Mouse (Mus musculus): ENCODE results near the gene Ppcdc. TPM values are rescaled to one million over a fixed set of nuclear protein-coding genes. Genes with fewer than 3 reads are reported as not detected.

The Ppcdc gene
- polyA plus RNA-seq, 2 experiments, result 7.4 to 10.0 TPM

- Histone ChIP-seq H3K27me3 (ENCODE audit: control insufficient read depth, insufficient read depth, low read length) (no peaks in the 10 kb centered on the region), H3K4me3 (ENCODE audit: insufficient read depth in 1 of 2, low read depth in 2 of 2, low read length in 2 of 2) (no peak overlapping the region), H3K27ac (no peak overlapping the region), H3K4me1 (replicated peaks; ENCODE audit: control insufficient read depth in 2 of 2, insufficient read depth in 2 of 2, low read length in 1 of 2) (no peaks in the 10 kb centered on the region), H3K4me2 (ENCODE audit: low read depth) (no peak overlapping the region), H3K9me3 (ENCODE audit: control insufficient read depth, low read length) (no peaks in the 10 kb centered on the region), H3K9ac (replicated peaks) (no peak overlapping the region), H3K36me3 (replicated peaks; ENCODE audit: control insufficient read depth, insufficient read depth, low read depth) (no peaks in the 10 kb centered on the region)
- DNase-seq (ENCODE audit: low read depth in 3 of 3, low spot score in 3 of 3) (no peak), ATAC-seq (ENCODE audit: insufficient read depth) (no peak)
- WGBS (ENCODE audit: insufficient replicate concordance), result 55% methylated on average over 1 of the region's 1 CpGs
- no peak for TF ChIP-seq CTCF (IDR thresholded peaks at IDR 0.05; ENCODE audit: low read depth)
- TF ChIP-seq EP300 (IDR thresholded peaks at IDR 0.05; ENCODE audit: low read depth), result no peak
These were observed 47.0 kb downstream of the Ppcdc start for GRCm38 (mm10) chr9:57392892-57393291.

DNA sequence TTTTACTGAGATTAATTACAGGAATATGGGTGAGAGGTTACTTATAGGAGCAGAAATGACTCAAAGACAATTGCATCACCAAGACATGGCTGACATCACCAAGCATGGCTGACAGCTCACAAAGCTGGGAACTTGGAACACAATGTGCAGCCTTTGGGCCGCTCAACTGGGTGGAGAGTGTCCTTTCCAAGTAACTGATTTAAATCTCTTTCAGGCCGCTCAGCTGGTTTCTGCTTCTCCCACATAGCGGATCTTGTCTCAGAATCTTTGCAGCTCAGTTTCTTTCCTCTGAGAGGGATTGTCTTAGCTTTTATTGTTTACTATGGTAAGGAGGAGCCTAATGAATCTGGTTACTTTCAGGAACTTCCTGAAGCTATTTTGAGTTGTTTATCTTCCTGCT is 49.1 kb downstream of the Ppcdc start:
- no peak for TF ChIP-seq EP300 (IDR thresholded peaks at IDR 0.05; ENCODE audit: low read depth)
- no peak for TF ChIP-seq CTCF (IDR thresholded peaks at IDR 0.05; ENCODE audit: low read depth)
- 38% methylated on average over 3 of the region's 3 CpGs for WGBS (ENCODE audit: insufficient replicate concordance)
- no peak overlapping the region for H3K9ac ChIP-seq (replicated peaks)
- H3K27ac ChIP-seq, result no peak overlapping the region
- H3K36me3 ChIP-seq (replicated peaks; ENCODE audit: control insufficient read depth, insufficient read depth, low read depth), result no peaks in the 10 kb centered on the region
- ATAC-seq (ENCODE audit: insufficient read depth) (no peak), DNase-seq (ENCODE audit: low read depth in 3 of 3, low spot score in 3 of 3) (no peak)
- no peaks in the 10 kb centered on the region for H3K4me1 ChIP-seq (replicated peaks; ENCODE audit: control insufficient read depth in 2 of 2, insufficient read depth in 2 of 2, low read length in 1 of 2)
- no peaks in the 10 kb centered on the region for H3K9me3 ChIP-seq (ENCODE audit: control insufficient read depth, low read length)
- H3K27me3 ChIP-seq (ENCODE audit: control insufficient read depth, insufficient read depth, low read length), result no peaks in the 10 kb centered on the region
- no peak overlapping the region for H3K4me3 ChIP-seq (ENCODE audit: insufficient read depth in 1 of 2, low read depth in 2 of 2, low read length in 2 of 2)
- H3K4me2 ChIP-seq (ENCODE audit: low read depth), result no peak overlapping the region

DNA sequence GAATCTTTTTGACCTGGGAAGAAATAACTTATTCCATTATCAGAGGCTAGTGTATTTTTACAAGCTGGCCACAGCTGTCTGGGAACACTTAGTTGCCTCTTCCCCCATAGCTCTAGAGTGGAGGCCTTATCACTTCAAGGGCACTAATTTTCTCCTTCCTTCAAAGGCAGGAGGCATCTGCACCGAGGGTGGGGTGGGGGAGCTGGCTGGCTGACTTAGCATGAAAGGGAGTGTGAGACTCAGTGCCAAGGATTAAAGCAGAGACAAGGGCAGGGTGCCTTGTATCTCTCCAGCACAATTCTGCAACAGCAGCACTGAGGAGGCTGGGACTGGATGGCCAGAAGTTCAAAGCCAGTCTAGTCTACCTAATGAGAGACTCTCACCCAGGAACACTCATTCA is 50.8 kb downstream of the Ppcdc start:
- H3K36me3 ChIP-seq (replicated peaks; ENCODE audit: control insufficient read depth, insufficient read depth, low read depth), result no peaks in the 10 kb centered on the region
- no peaks in the 10 kb centered on the region for H3K9me3 ChIP-seq (ENCODE audit: control insufficient read depth, low read length)
- 3% methylated on average over 1 of the region's 1 CpGs for WGBS (ENCODE audit: insufficient replicate concordance)
- no peaks in the 10 kb centered on the region for H3K4me1 ChIP-seq (replicated peaks; ENCODE audit: control insufficient read depth in 2 of 2, insufficient read depth in 2 of 2, low read length in 1 of 2)
- H3K9ac ChIP-seq (replicated peaks), result no peak overlapping the region
- no peak for DNase-seq (ENCODE audit: low read depth in 3 of 3, low spot score in 3 of 3)
- TF ChIP-seq EP300 (IDR thresholded peaks at IDR 0.05; ENCODE audit: low read depth) (no peak), CTCF (IDR thresholded peaks at IDR 0.05; ENCODE audit: low read depth) (no peak)
- H3K4me3 ChIP-seq (ENCODE audit: insufficient read depth in 1 of 2, low read depth in 2 of 2, low read length in 2 of 2), result no peak overlapping the region
- H3K4me2 ChIP-seq (ENCODE audit: low read depth), result no peak overlapping the region
- no peaks in the 10 kb centered on the region for H3K27me3 ChIP-seq (ENCODE audit: control insufficient read depth, insufficient read depth, low read length)
- H3K27ac ChIP-seq, result no peak overlapping the region
- no peak for ATAC-seq (ENCODE audit: insufficient read depth)

- 61% methylated on average over 4 of the region's 4 CpGs for WGBS (ENCODE audit: insufficient replicate concordance)
- DNase-seq (ENCODE audit: low read depth in 3 of 3, low spot score in 3 of 3) (no peak), ATAC-seq (ENCODE audit: insufficient read depth) (no peak)
- no peaks in the 10 kb centered on the region for H3K27me3 ChIP-seq (ENCODE audit: control insufficient read depth, insufficient read depth, low read length)
- no peaks in the 10 kb centered on the region for H3K9me3 ChIP-seq (ENCODE audit: control insufficient read depth, low read length)
- H3K4me1 ChIP-seq (replicated peaks; ENCODE audit: control insufficient read depth in 2 of 2, insufficient read depth in 2 of 2, low read length in 1 of 2), result no peaks in the 10 kb centered on the region
- no peak overlapping the region for H3K27ac ChIP-seq
- H3K36me3 ChIP-seq (replicated peaks; ENCODE audit: control insufficient read depth, insufficient read depth, low read depth), result no peaks in the 10 kb centered on the region
- TF ChIP-seq EP300 (IDR thresholded peaks at IDR 0.05; ENCODE audit: low read depth) (no peak), CTCF (IDR thresholded peaks at IDR 0.05; ENCODE audit: low read depth) (no peak)
- no peak overlapping the region for H3K4me3 ChIP-seq (ENCODE audit: insufficient read depth in 1 of 2, low read depth in 2 of 2, low read length in 2 of 2)
- no peak overlapping the region for H3K9ac ChIP-seq (replicated peaks)
- H3K4me2 ChIP-seq (ENCODE audit: low read depth), result no peak overlapping the region
These were observed 53.0 kb downstream of the Ppcdc start for GRCm38 (mm10) chr9:57386926-57387325.

GRCm38 (mm10) chr9:57384621-57385020 is 55.3 kb downstream of the Ppcdc start:
- ATAC-seq (ENCODE audit: insufficient read depth), result no peak
- no peak overlapping the region for H3K27ac ChIP-seq
- no peaks in the 10 kb centered on the region for H3K9me3 ChIP-seq (ENCODE audit: control insufficient read depth, low read length)
- H3K27me3 ChIP-seq (ENCODE audit: control insufficient read depth, insufficient read depth, low read length), result no peaks in the 10 kb centered on the region
- 65% methylated on average over 2 of the region's 2 CpGs for WGBS (ENCODE audit: insufficient replicate concordance)
- H3K4me1 ChIP-seq (replicated peaks; ENCODE audit: control insufficient read depth in 2 of 2, insufficient read depth in 2 of 2, low read length in 1 of 2), result no peaks in the 10 kb centered on the region
- H3K4me2 ChIP-seq (ENCODE audit: low read depth), result no peak overlapping the region
- TF ChIP-seq CTCF (IDR thresholded peaks at IDR 0.05; ENCODE audit: low read depth), result no peak
- no peak for DNase-seq (ENCODE audit: low read depth in 3 of 3, low spot score in 3 of 3)
- H3K36me3 ChIP-seq (replicated peaks; ENCODE audit: control insufficient read depth, insufficient read depth, low read depth), result no peaks in the 10 kb centered on the region
- no peak overlapping the region for H3K4me3 ChIP-seq (ENCODE audit: insufficient read depth in 1 of 2, low read depth in 2 of 2, low read length in 2 of 2)
- no peak overlapping the region for H3K9ac ChIP-seq (replicated peaks)
